8 mouse cellular contexts compared by ENCODE assay signal in genomic region chr6:117908424-117908900, GRCm38 (mm10). TPM values are rescaled to one million over a fixed set of nuclear protein-coding genes. Genes with fewer than 3 reads are reported as not detected.
DNase-seq lines count a peak whose midpoint lies in the region; ATAC-seq and TF ChIP-seq lines count a peak whose summit lies in the region.

No protein-coding gene starts in this region.

- H3K4me3 ChIP-seq in hindbrain, embryonic 10.5 days = peak overlapping the region; percentile 82
- peak overlapping the region; percentile 77 for H3K4me3 ChIP-seq in limb, embryonic 15.5 days
- peak overlapping the region; percentile 93 for H3K4me3 ChIP-seq in small intestine, adult 2 months (ENCODE audit: low read depth, low read length)

- peak; percentile 36 for DNase-seq in adrenal gland, postnatal 14 days
- no peak for DNase-seq in adrenal gland, postnatal 4 days (ENCODE audit: low spot score in 2 of 2)
- peak; percentile 81 for DNase-seq in R1 (ENCODE audit: low read depth, low spot score)
- no peak for DNase-seq in hindbrain, embryonic 10.5 days (ENCODE audit: low spot score)
- DNase-seq in urinary bladder, postnatal 14 days (ENCODE audit: low spot score) = no peak
- DNase-seq in cerebellum, adult 9-11 months = no peak

- peak overlapping the region; percentile 86 for H3K9ac ChIP-seq in limb, embryonic 15.5 days

- TF ChIP-seq POLR2A in small intestine, adult 2 months (IDR thresholded peaks at IDR 0.05; ENCODE audit: low read depth, low read length) = no peak

- ATAC-seq in limb, embryonic 15.5 days (ENCODE audit: insufficient number of reproducible peaks, low FRiP score, low TSS enrichment, low read depth) = no peak

- H3K27me3 ChIP-seq in hindbrain, embryonic 10.5 days (ENCODE audit: insufficient read depth, poor library complexity, severe bottlenecking) = no peaks in the 10 kb centered on the region
- H3K27me3 ChIP-seq in limb, embryonic 15.5 days = no peaks in the 10 kb centered on the region
- no peaks in the 10 kb centered on the region for H3K27me3 ChIP-seq in small intestine, adult 2 months (ENCODE audit: control insufficient read depth, insufficient read depth, low read length)

- H3K36me3 ChIP-seq in hindbrain, embryonic 10.5 days = no peaks in the 10 kb centered on the region
- no peaks in the 10 kb centered on the region for H3K36me3 ChIP-seq in limb, embryonic 15.5 days
- H3K36me3 ChIP-seq in small intestine, adult 2 months (ENCODE audit: control insufficient read depth, insufficient read depth, low read length) = no peaks in the 10 kb centered on the region

- peak overlapping the region; percentile 95 for H3K27ac ChIP-seq in hindbrain, embryonic 10.5 days
- peak overlapping the region; percentile 99; the same call in 1 of the 2 replicates for H3K27ac ChIP-seq in limb, embryonic 15.5 days
- H3K27ac ChIP-seq in small intestine, adult 2 months (ENCODE audit: insufficient read depth, low read depth, low read length) = peak overlapping the region; percentile 84

- H3K9me3 ChIP-seq in hindbrain, embryonic 10.5 days = no peaks in the 10 kb centered on the region
- no peaks in the 10 kb centered on the region for H3K9me3 ChIP-seq in limb, embryonic 15.5 days

- no peak for TF ChIP-seq CTCF in small intestine, adult 2 months (IDR thresholded peaks at IDR 0.05; ENCODE audit: extremely low read depth, insufficient read length, insufficient replicate concordance, low read depth, low read length)

- peaks cover 28% of the 10 kb centered on the region for H3K4me1 ChIP-seq in hindbrain, embryonic 10.5 days (replicated peaks)
- peaks cover 24% of the 10 kb centered on the region for H3K4me1 ChIP-seq in limb, embryonic 15.5 days
- peaks cover 10% of the 10 kb centered on the region; the same call in 1 of the 2 replicates for H3K4me1 ChIP-seq in small intestine, adult 2 months (ENCODE audit: control insufficient read depth, insufficient read depth, insufficient read length, low read length)

- 1% methylated on average over 14 of the region's 14 CpGs for WGBS in hindbrain, embryonic 10.5 days
- WGBS in limb, embryonic 15.5 days = 1% methylated on average over 14 of the region's 14 CpGs
- WGBS in small intestine, adult 2 months = 1% methylated on average over 14 of the region's 14 CpGs

- peak overlapping the region; percentile 72 for H3K4me2 ChIP-seq in limb, embryonic 15.5 days

RNA-seq across cellular contexts. Expression of gene Hnrnpf, which starts 8.3 kb away (rescaled TPM):
- 385 and 431 TPM in 2 replicates for total RNA-seq in adrenal gland, postnatal 14 days (2021)
- 100 to 1,000 TPM; 445 to 477 TPM for total RNA-seq in adrenal gland, postnatal 4 days (2021)
- polyA plus RNA-seq in hindbrain, embryonic 10.5 days (2016; fragmentation: Nextera tagmentation; extraction: Ambion mirVana) = 559 and 788 TPM in 2 replicates
- 627 and 632 TPM in 2 replicates for polyA plus RNA-seq in limb, embryonic 15.5 days (2015; fragmentation: Nextera tagmentation; extraction: Ambion mirVana)
- polyA plus RNA-seq in small intestine, adult 2 months (2012; rRNA removed) = 49.1 and 102 TPM in 2 replicates

RNA-seq across cellular contexts. Expression of gene Fxyd4, which starts 29.0 kb away (rescaled TPM):
- not detected in 2 replicates for total RNA-seq in adrenal gland, postnatal 14 days (2021)
- 1 to 10 TPM in 1 of 2 experiments, not detected in 1; 5.6 TPM for total RNA-seq in adrenal gland, postnatal 4 days (2021)
- polyA plus RNA-seq in hindbrain, embryonic 10.5 days (2016; fragmentation: Nextera tagmentation; extraction: Ambion mirVana) = 2.1 and 2.6 TPM in 2 replicates
- 3.4 and 4.3 TPM in 2 replicates for polyA plus RNA-seq in limb, embryonic 15.5 days (2015; fragmentation: Nextera tagmentation; extraction: Ambion mirVana)
- polyA plus RNA-seq in small intestine, adult 2 months (2012; rRNA removed) = not detected in 2 replicates

RNA-seq across cellular contexts. Expression of gene Zfp239, which starts 46.6 kb away (rescaled TPM):
- 3.1 and 3.6 TPM in 2 replicates for total RNA-seq in adrenal gland, postnatal 14 days (2021)
- total RNA-seq in adrenal gland, postnatal 4 days (2021) = 1 to 10 TPM; 4.9 to 5.7 TPM
- polyA plus RNA-seq in hindbrain, embryonic 10.5 days (2016; fragmentation: Nextera tagmentation; extraction: Ambion mirVana) = 9.9 and 12.9 TPM in 2 replicates
- polyA plus RNA-seq in limb, embryonic 15.5 days (2015; fragmentation: Nextera tagmentation; extraction: Ambion mirVana) = 9.7 and 11.0 TPM in 2 replicates
- polyA plus RNA-seq in small intestine, adult 2 months (2012; rRNA removed) = 2.5 and 5.1 TPM in 2 replicates

Comparison
In these comparisons a context has a peak if more than half of its experiments do, and no peak if none do; other contexts are left out.
1. DNase-seq: peak in adrenal gland, postnatal 14 days (single experiment) and R1 (single experiment); none in adrenal gland, postnatal 4 days (0 of 2), hindbrain, embryonic 10.5 days (single experiment), urinary bladder, postnatal 14 days (single experiment) and cerebellum, adult 9-11 months (single experiment).
2. Peak in every context shown above with its lines, with median percentiles within 50 percentile points of each other: H3K27ac ChIP-seq and H3K4me3 ChIP-seq.